Mouse (Mus musculus) embryo, embryonic 10 days (tissue): ENCODE results near the gene Abcg2.
"Not testable (repeated sequence)": the region's sequence is repeated elsewhere in the genome, so short reads cannot be mapped to it uniquely, and the experiment has no call there.

Source experiments
- DNase-seq: peaks from one replicate; pipeline ENCODE4 v3.0.0-alpha.2; 2015; ENCODE audit warnings: low spot score

The Abcg2 gene

DNA sequence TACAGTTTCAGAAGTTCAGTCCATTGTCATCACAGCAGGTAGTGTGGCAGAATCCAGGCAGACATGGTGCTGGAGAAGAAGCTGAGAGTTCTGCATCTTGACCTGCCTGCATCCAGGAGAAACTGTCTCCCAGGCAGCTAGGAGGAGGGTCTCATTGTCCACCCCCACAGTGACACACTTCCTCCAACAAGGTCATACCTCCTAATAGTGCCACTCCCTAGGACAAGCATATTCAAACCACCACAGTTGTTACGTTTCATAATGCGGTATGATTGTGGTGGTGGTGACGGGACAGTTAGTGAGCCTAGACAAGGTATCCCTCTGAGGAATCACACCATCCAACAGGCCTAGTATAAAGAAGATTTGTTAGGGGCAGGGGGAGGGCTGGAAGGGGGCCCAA is at the start of gene Abcg2:
Gene Abcg2, plus strand, starts transcription at position 301 of the 400 bp plus-strand sequence.
- not testable (repeated sequence) for DNase-seq

DNA sequence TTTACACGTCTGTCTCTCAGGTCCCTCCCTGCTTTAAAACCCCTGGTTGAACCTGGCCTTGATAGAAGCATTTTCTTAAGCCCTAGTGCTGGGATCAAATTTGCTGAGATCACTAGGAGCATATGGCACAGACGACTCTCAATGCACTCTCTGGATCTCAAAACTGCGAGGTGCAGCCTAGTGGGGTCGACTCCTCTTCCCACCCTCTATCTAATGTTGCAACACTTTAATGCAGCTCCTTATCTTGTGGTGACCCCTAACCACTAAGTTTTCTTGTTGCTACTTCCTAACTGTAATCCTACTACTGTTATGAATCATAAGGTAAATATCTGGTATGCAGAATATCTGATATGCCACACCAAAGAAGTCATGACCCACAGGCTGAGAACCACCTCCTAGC is 44.1 kb upstream of the Abcg2 start:
- not testable (repeated sequence) for DNase-seq

DNA sequence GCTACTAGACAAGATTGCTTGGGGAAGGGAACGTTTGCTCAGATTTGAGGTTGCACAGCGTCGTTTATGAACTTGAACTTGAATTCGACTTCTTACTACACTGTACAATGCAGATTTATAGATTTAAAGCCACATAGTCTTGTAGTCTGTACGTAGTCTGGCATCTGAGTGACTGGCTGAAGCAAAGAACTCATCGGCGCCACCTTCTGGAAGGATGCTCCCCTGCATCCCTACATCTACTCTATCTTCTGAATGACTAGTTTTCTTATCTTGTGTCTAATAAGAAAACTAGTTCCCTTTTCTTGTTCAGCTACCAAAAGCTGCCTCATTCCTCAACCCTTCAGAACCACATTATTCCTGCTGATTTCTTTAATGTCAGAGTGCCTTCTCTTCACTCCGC is 41.5 kb upstream of the Abcg2 start:
- peak; percentile 41 for DNase-seq

DNA sequence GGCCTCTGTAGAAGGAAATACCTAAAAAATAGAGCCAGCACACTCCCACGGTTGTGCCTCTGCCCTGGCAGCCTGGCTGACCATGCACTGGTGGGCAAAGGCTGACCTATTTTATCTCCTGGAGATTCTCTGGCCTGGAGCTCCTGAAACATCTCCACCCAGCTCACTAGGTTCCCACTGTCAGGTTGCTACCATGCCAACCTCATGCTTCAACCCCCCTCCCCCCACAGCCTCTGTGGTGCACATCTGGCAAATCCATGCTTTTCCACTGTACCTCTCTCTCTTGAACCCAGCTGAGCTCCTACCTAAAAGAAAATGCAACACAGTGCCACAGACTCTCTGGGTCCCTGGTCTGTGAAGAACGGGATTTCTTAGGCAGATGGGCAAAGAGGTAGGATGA is 39.4 kb upstream of the Abcg2 start:
- peak; percentile 4 for DNase-seq

DNA sequence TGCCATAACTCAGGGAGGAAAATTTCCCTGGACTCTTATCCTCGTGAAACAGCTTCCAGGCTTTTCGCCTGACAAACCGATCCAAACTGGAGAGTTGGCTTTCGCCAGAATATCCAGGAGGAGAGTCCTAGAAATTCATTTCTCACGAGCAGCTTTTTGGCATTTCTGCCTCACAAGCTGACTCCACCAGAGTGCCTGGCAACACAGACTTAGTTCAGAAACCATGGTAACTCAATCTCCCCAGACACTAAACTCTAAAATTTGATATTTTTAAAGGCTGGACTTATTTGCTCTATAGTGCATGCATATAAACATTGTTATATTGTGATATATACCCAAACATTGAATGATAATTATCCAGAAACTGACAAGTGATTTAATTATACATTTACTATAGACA is 38.3 kb upstream of the Abcg2 start:
- DNase-seq = not testable (repeated sequence)

DNA sequence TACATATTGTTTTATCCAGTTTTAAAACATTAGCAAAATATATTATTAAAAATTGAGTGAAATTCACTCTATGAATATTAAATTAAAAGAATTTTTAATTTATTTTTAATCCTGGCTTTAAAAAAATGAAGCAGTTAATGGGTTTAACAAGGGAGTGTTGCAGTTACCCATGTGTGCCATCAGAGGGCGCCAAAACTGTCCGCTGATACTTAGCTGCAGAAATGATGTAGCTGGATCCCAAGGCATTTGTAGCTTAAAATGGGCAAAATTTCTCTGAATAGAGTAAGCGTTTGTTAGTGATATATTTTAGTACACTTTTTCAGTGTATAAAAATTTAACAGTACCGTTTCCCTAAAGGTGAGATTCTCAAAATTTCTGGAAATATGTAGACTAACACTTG is 37.5 kb upstream of the Abcg2 start:
- DNase-seq = peak; percentile 80

DNA sequence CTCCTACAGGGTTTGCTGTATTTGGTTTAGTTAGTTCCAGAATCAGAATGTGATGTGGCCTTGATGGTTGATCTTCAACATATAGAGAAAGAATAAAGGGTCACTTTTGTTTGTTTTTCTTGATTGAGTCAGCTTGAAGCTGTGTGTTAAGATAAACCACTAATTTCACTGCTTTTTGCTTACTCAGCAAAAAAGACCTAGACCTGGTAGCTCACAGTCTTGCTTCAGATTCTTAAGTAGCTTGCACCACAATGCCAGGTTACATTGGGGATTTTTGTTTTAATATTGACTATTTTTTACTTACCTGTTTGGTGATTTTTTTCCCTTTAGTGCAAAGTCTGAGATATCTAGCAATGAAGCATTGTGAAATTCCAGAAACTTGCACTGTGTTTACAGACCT is 30.5 kb upstream of the Abcg2 start:
- not testable (repeated sequence) for DNase-seq

DNA sequence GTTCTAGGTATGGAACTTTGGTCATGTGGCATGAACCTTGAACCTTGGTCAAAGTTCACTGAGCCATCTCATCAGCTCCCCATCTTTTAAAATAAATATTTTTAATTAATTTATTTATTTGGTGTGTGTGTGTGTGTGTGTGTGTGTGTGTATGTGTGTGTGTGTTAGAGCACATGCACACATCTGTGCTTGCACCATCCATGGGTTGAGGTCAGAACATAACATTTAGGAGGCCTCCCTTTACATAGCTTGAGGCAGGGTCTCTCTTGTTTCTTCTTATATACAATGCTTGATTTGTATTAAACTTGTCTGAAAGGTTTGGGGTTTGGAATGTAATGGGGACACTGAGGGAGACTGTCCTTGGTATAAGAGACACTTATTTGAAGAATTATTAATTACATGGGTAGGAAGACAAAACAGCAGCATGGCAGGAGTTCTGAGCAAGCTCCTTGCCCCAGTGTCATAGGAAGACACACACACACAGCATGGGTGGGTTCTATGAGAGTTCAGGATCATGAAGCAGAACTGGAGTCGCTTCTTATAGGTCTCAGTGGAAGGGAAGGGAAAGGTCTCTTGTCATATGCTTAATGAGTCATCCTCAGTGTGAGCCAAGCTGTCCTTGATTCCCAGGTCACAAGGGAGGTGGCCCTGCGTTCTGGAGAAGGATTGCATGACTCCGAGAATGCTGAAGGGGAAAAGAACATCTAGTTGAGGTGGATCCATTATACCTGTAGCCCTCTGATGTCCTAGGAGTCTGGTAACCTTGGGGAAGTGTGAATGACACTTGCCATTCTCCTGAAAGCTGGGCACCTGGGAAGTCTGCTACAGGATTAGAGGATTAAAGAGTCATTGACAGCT is 9.9 kb downstream of the Abcg2 start:
- DNase-seq = not testable (repeated sequence)

DNA sequence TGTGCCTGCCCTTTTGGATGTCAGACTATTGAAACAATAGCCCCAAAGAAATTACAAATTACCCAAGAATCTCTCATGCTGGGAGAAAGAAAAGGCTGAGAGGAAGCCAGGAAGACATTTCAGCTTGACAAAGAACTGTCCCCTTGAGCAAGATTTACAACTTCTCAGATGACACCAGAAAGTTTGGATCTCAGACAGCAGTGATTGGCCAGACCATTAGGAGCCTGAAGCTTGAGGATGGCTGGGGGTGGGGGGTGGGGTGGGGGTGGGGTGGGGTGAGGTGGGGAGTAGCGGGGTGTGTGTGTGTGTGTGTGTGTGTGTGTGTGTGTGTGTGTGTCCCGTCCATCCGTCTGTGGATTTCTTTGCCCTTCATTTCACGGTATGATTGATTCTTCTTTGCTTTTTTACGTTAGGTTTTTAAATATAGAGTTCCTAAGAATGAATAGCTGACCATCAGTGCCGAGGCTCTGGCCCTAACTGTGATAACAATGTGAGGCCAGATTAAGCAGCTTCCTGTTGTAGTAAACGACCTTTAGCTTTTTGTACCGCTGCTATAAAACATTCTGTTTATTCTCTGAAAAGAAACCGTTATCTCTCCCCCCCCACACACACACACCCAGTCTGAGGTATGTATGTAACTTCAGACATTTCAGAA is 11.4 kb downstream of the Abcg2 start:
- peak; percentile 49 for DNase-seq

DNA sequence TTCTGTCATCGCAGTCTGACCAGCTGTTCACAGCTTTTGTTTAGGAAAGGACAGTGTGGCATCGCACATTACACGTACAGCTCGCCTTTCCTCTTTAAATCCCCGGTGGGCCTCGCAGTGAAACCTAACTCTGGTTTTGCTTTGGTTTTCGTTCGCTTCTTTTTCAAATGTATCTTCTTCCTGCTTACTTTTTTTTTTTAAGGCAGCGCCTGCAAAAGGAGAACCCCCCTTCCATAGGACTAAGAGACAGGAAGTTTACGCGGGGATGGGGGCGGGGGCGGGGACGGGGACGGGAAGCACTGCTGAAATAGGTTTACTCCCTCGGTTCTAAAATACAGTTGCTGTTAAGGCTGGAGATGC is 12.0 kb downstream of the Abcg2 start:
- DNase-seq = peak; percentile 73

DNA sequence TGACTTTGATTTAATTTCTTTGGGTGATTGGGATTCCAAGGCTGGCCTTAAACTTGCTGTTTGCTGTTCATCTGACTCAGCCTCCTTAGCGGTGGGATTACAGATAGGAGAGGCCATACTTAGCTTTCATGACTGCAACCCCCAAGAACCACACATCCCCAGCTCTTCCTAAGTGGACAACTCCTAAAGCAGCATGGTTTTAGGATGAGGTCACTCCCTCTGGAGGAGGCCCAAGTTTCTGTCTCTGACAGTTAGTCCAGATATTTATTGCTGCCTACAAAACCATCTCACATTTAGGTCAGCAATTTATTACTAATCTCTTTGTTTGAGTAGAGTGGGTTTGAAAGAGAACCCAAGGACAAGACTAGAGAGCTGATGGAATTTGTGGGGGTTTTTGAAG is 17.8 kb downstream of the Abcg2 start:
- DNase-seq = not testable (repeated sequence)

DNA sequence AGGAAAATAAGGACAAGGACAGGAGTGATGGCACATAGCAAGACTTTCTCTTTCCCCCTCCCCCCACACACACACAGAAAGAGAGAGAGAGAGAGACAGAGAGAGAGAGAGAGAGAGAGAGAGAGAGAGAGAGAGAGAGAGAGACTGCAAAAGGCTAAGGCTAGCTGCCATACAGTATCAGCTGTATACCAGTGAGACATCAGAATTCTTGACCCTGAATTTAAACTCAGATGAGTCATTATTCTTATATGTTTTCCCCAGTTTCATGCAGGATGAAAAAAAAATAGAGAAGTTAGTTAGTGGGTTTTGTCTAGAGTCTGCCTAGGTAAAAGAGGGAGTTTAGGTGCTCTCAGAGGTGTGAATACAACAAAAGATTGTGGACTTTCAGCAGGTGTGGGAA is 18.7 kb downstream of the Abcg2 start:
- DNase-seq = not testable (repeated sequence)

DNA sequence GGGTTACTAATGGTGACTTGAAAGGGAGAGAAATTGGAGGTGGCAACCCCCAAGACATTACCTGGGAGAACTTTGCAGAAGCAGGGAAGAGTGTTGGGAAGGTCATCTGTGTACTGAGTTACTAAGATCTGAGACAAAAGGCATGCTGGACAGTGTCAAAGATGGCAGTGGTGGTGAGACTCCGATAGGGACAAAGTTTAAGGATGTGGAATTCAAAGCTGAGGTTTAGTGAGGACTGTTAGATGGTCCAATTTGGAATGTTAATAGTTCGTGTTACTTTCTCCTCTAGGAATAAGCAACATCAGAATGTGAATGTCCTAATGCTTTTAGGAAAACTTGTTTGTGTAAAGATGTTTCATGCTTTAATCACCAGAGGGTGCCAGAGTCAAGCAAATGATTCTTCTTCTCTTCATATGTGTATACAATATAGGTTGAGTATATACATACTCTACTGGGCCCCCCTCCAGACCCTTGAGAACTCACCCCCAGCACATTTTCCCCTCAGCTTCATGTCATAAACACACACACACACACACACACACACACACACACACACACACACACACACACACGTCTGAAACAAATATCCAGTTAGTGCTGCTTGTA is 19.3 kb downstream of the Abcg2 start:
- not testable (repeated sequence) for DNase-seq

DNA sequence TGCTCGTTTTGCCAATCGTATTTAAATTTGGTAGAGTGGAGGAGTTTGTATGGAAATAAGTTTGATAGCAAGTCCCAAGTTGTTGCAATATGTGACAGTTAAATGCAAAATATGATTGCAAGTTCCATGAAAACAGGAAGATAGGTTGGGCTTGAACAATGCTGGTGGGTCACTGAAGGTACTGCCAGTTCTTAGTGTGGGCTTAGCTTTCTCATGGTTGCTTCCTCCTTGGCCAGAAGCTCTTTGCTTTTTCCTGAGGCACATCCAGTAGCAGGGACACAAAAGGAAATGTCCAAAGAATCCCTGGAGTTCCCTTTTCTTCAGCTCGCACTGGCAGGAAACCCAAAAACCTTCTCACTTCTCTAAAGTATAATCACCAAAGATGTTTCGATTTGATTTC is 22.3 kb downstream of the Abcg2 start:
- DNase-seq = no peak

DNA sequence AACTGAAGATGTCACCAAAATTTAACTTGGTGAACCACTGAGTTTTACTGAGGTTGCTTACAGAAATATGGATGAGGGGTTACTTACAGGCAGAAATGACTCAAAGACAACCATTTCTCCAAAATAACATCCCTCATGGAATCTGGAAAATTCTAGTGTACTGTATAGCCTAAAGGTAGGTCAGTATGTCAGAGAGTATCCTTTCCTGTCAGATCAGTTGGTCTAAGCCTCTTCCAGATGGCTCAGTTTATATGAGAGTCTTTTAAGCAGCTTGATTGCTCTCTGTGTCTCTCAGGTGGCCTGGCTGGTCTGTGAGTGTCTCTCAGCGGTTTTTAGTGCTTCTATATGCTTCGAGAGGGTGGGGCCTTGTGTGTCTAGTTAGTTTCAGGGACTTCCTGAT is 24.1 kb downstream of the Abcg2 start:
- DNase-seq = no peak

DNA sequence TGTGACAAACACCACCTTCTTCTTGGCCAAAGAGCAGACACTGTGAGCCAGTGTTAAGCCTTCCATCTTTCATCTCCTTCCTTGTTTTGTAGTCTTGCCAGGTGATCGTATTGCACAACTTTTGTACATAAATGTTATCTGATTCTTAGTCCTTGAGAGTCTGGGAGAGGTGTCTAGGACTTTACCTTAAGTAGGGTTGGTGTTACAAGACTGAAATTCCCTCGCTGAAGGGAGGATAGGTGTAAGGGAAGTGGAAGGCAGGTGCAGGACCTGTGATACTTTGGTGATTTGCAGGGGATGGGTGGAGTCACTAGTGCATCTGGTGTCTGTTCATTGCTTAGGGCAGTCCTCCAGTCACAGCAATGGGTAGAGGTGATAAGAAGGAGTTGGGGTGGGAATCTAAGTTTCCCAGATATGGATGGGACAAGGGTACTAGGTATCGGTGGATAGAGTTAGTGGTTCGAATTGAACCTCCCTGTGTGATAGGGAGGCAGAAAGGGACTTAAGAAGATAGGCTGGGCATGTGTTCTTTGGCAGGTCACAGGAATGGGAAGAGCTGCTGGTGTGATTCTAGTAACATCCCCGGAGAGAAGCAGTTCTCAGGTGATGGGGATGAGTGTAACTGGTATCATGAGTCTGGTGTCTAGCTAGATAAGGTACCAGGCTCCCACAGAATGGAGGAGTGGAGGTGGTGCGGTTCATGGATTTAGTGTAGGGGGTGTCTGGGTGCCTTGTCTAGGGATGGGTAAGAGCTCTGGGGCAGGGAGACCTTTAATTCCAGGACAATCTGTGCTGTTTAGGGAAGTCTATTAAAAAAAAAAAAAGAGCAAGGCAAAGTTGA is 25.8 kb downstream of the Abcg2 start:
- no peak for DNase-seq

DNA sequence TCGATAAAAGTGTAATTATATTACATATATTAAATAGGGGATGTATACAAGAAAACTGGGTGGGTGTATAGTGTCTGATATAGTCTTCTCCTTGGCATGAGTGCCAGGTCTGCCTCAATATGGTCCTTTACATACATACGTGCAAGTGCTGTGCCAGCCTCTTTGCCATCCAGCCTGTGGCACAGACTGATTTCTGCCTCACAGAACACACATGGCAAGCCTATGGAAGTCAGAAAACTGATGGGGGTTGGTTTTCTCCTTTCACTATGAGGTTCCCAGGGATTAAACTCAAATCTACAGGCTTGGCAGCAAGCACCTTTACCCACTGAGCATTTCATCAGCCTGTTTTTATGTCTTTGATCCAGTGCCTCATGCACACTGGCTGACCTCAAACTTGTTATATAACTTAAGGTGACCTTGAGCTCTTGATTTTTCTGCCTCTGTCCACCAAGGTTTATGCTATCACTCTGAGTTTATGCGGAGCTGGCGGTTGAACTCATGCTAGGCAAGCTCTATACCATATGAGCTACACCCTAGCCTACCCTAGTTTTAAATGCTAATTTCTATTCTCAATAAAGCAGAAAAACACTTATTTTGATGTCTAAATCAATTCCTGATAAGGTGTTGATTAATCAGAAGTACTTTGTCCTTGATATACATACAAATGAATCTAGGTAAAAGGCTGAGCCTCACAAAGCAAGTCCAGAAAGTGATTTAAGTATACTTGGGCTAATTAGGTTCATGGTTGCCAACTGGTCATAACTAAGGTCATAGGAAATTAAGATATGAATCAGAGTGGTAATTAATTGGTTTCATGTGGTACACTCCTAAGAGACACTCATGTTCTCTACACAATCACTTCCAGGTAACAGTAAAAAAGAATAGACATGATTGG is 26.7 kb downstream of the Abcg2 start:
- no peak for DNase-seq

DNA sequence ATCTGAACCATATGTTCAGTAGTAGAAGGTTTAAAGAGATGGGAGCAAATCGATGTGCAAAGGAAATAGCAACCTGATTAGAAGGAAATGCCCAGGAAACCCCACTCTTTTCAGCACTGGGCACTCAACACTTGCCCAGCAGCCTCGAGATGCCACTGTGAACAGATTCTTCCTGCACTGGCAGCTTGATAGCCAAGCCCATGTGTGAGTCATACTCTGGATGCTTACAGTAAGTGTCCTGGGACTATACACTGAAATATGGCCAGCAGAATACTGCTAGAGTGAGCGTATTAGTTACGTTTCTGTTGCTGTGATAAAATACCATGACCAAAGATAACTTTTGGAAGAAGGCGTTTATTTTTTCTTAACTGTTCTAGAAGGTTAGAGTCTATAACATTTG is 39.8 kb downstream of the Abcg2 start:
- DNase-seq = no peak

DNA sequence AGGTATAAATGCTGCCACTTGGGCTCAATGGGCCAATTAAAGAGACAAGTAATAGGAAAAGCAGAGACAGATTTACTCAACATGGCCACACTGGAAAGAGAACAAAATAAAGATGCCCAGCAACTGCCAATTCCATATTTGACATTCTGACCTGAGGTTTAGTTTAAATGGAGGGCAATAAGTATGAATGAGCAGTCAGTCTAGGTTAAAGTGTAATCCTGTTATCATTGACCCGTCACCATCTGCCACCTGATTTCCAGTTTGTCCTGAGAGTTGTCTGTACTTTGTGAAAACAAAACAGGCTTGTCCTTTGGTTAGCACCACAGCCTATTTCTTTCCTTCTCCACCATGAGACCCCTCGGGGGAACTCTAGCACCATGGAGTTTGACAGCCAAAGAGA is 44.9 kb downstream of the Abcg2 start:
- no peak for DNase-seq

DNA sequence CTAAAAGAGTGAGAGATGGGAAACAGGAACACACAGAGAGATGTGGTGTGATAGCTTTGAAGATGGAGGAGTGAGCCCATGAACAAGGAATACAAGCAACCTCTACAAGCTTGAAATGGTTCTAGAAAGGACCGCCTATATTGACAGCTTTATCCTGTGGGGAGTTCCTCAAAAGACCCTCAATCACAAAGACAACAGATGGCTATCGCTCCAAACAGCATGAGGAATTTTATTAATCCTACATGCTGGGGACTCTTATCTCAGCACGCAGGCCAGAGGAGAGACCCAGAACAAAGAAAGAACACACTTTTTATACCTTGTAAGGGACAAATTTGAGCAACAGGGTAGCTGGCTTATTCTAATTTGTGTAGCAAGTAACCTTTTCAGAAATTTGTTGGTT is 48.1 kb downstream of the Abcg2 start:
- DNase-seq = no peak

DNA sequence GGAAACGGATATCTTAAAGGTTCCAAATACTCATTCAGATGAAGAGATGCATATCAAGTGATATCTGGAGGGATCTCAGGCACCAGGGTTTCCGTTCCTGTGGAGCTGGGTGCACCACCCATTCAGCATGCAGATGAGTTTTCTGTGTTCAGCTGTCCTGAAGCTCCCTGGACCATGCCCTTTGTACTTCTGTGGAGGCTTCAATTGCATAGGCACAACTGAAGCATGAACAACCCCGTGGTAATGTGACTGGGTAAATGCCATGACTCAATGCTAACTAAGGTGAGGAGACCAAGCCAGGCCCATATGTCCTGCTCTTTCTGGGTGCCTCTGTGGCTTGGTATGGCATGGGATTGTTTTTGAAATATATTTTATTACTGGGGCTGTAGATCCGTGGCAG is 49.4 kb downstream of the Abcg2 start:
- DNase-seq = no peak
